Mouse (Mus musculus): Measurements from ENCODE around the gene Ggta1. TPM values are rescaled to one million over a fixed set of nuclear protein-coding genes. Genes with fewer than 3 reads are reported as not detected.

Ggta1 gene
- total and polyA plus RNA-seq, 2 experiments from 2014 or later, result 3.2 to 11.8 TPM

- ATAC-seq (no peak), DNase-seq (ENCODE audit: low spot score) (no peak)
- H3K27me3 ChIP-seq (ENCODE audit: insufficient read depth, low read length), result no peaks in the 10 kb centered on the region
- H3K9me3 ChIP-seq (ENCODE audit: low read length), result no peaks in the 10 kb centered on the region
- no peak overlapping the region for H3K27ac ChIP-seq
- no peak overlapping the region for H3K4me2 ChIP-seq (ENCODE audit: low read depth, low read length)
- 90% methylated on average over 5 of the region's 5 CpGs for WGBS
- H3K4me3 ChIP-seq (ENCODE audit: low read length), result no peak overlapping the region
- no peak for TF ChIP-seq CTCF (IDR thresholded peaks at IDR 0.05; ENCODE audit: low read depth)
- no peaks in the 10 kb centered on the region for H3K36me3 ChIP-seq (ENCODE audit: insufficient read depth, low read length)
- H3K4me1 ChIP-seq (ENCODE audit: insufficient read depth, low read length), result no peaks in the 10 kb centered on the region
- H3K9ac ChIP-seq (replicated peaks; ENCODE audit: low read length), result no peak overlapping the region
Observed at GRCm38 (mm10) chr2:35451484-35452050, 11.5 kb downstream of the Ggta1 start.

- Histone ChIP-seq H3K4me1 (ENCODE audit: insufficient read depth, low read length) (no peaks in the 10 kb centered on the region), H3K9me3 (ENCODE audit: low read length) (no peaks in the 10 kb centered on the region), H3K4me3 (ENCODE audit: low read length) (no peak overlapping the region), H3K27me3 (ENCODE audit: insufficient read depth, low read length) (no peaks in the 10 kb centered on the region), H3K9ac (replicated peaks; ENCODE audit: low read length) (no peak overlapping the region), H3K27ac (no peak overlapping the region), H3K36me3 (ENCODE audit: insufficient read depth, low read length) (no peaks in the 10 kb centered on the region), H3K4me2 (ENCODE audit: low read depth, low read length) (no peak overlapping the region)
- no peak for TF ChIP-seq CTCF (IDR thresholded peaks at IDR 0.05; ENCODE audit: low read depth)
- no peak for ATAC-seq
- 87% methylated on average over 4 of the region's 4 CpGs for WGBS
- no peak for DNase-seq (ENCODE audit: low spot score)
Observed at GRCm38 (mm10) chr2:35450856-35451255, 12.2 kb downstream of the Ggta1 start.

GRCm38 (mm10) chr2:35449687-35450622, 13.1 kb downstream of the Ggta1 start:
- Histone ChIP-seq H3K27ac (no peak overlapping the region), H3K27me3 (ENCODE audit: insufficient read depth, low read length) (no peaks in the 10 kb centered on the region), H3K9ac (replicated peaks; ENCODE audit: low read length) (no peak overlapping the region), H3K4me1 (ENCODE audit: insufficient read depth, low read length) (no peaks in the 10 kb centered on the region), H3K36me3 (ENCODE audit: insufficient read depth, low read length) (no peaks in the 10 kb centered on the region), H3K4me3 (ENCODE audit: low read length) (no peak overlapping the region), H3K9me3 (ENCODE audit: low read length) (no peaks in the 10 kb centered on the region), H3K4me2 (ENCODE audit: low read depth, low read length) (no peak overlapping the region)
- no peak for TF ChIP-seq CTCF (IDR thresholded peaks at IDR 0.05; ENCODE audit: low read depth)
- WGBS, result 81% methylated on average over 12 of the region's 12 CpGs
- ATAC-seq (no peak), DNase-seq (ENCODE audit: low spot score) (no peak)

- WGBS, result 89% methylated on average over 9 of the region's 9 CpGs
- Histone ChIP-seq H3K27me3 (ENCODE audit: insufficient read depth, low read length) (no peaks in the 10 kb centered on the region), H3K4me1 (ENCODE audit: insufficient read depth, low read length) (no peaks in the 10 kb centered on the region), H3K9me3 (ENCODE audit: low read length) (no peaks in the 10 kb centered on the region), H3K36me3 (ENCODE audit: insufficient read depth, low read length) (no peaks in the 10 kb centered on the region), H3K9ac (replicated peaks; ENCODE audit: low read length) (no peak overlapping the region), H3K4me3 (ENCODE audit: low read length) (no peak overlapping the region), H3K4me2 (ENCODE audit: low read depth, low read length) (no peak overlapping the region), H3K27ac (no peak overlapping the region)
- no peak for TF ChIP-seq CTCF (IDR thresholded peaks at IDR 0.05; ENCODE audit: low read depth)
- no peak for ATAC-seq
- DNase-seq (ENCODE audit: low spot score), result no peak
Observed at GRCm38 (mm10) chr2:35448914-35449670, 13.9 kb downstream of the Ggta1 start.

- DNase-seq (ENCODE audit: low spot score) (no peak), ATAC-seq (no peak)
- WGBS, result 67% methylated on average over 7 of the region's 7 CpGs
- H3K36me3 ChIP-seq (ENCODE audit: insufficient read depth, low read length), result no peaks in the 10 kb centered on the region
- H3K4me3 ChIP-seq (ENCODE audit: low read length), result no peak overlapping the region
- H3K4me2 ChIP-seq (ENCODE audit: low read depth, low read length), result no peak overlapping the region
- no peaks in the 10 kb centered on the region for H3K4me1 ChIP-seq (ENCODE audit: insufficient read depth, low read length)
- H3K27ac ChIP-seq, result no peak overlapping the region
- no peak overlapping the region for H3K9ac ChIP-seq (replicated peaks; ENCODE audit: low read length)
- H3K27me3 ChIP-seq (ENCODE audit: insufficient read depth, low read length), result no peaks in the 10 kb centered on the region
- TF ChIP-seq CTCF (IDR thresholded peaks at IDR 0.05; ENCODE audit: low read depth), result no peak
- H3K9me3 ChIP-seq (ENCODE audit: low read length), result no peaks in the 10 kb centered on the region
Observed at GRCm38 (mm10) chr2:35448215-35448913, 14.7 kb downstream of the Ggta1 start.

GRCm38 (mm10) chr2:35447453-35447852, 15.6 kb downstream of the Ggta1 start:
- Histone ChIP-seq H3K4me1 (ENCODE audit: insufficient read depth, low read length) (no peaks in the 10 kb centered on the region), H3K9ac (replicated peaks; ENCODE audit: low read length) (no peak overlapping the region), H3K27ac (no peak overlapping the region), H3K4me3 (ENCODE audit: low read length) (no peak overlapping the region), H3K9me3 (ENCODE audit: low read length) (no peaks in the 10 kb centered on the region), H3K4me2 (ENCODE audit: low read depth, low read length) (no peak overlapping the region), H3K36me3 (ENCODE audit: insufficient read depth, low read length) (no peaks in the 10 kb centered on the region), H3K27me3 (ENCODE audit: insufficient read depth, low read length) (no peaks in the 10 kb centered on the region)
- WGBS, result 89% methylated on average over 7 of the region's 7 CpGs
- no peak for ATAC-seq
- no peak for TF ChIP-seq CTCF (IDR thresholded peaks at IDR 0.05; ENCODE audit: low read depth)
- no peak for DNase-seq (ENCODE audit: low spot score)
